In genomic region chr17:23791079-23791357, GRCm38 (mm10) we compare ENCODE assay signal across 8 mouse cellular contexts. TPM values are rescaled to one million over a fixed set of nuclear protein-coding genes. Genes with fewer than 3 reads are reported as not detected.
DNase-seq lines count a peak whose midpoint lies in the region; ATAC-seq and TF ChIP-seq lines count a peak whose summit lies in the region.

No protein-coding gene starts in this region.

- 50% methylated on average over 2 of the region's 2 CpGs for WGBS in kidney, embryonic 15.5 days
- 57% methylated on average over 2 of the region's 2 CpGs for WGBS in embryonic facial prominence, embryonic 10.5 days
- WGBS in midbrain, postnatal 0 days = 25% methylated on average over 2 of the region's 2 CpGs

- peak overlapping the region; percentile 72; the same call in 1 of the 2 replicates for H3K9ac ChIP-seq in kidney, embryonic 15.5 days
- H3K9ac ChIP-seq in midbrain, postnatal 0 days (replicated peaks; ENCODE audit: low read length, poor library complexity, severe bottlenecking) = peak overlapping the region; percentile 61; the same call in 1 of the 2 replicates

- no peaks in the 10 kb centered on the region for H3K9me3 ChIP-seq in kidney, embryonic 15.5 days (replicated peaks)
- H3K9me3 ChIP-seq in embryonic facial prominence, embryonic 10.5 days = no peaks in the 10 kb centered on the region
- H3K9me3 ChIP-seq in midbrain, postnatal 0 days (ENCODE audit: low read length) = no peaks in the 10 kb centered on the region

- peak overlapping the region; percentile 81 for H3K27ac ChIP-seq in kidney, embryonic 15.5 days
- peak overlapping the region; percentile 97 for H3K27ac ChIP-seq in embryonic facial prominence, embryonic 10.5 days (replicated peaks)
- H3K27ac ChIP-seq in midbrain, postnatal 0 days (ENCODE audit: low read depth, low read length) = peak overlapping the region; percentile 94

- no peak for TF ChIP-seq CTCF in midbrain, postnatal 0 days (IDR thresholded peaks at IDR 0.05)

- no peaks in the 10 kb centered on the region for H3K27me3 ChIP-seq in kidney, embryonic 15.5 days
- H3K27me3 ChIP-seq in embryonic facial prominence, embryonic 10.5 days (replicated peaks; ENCODE audit: low read depth, poor library complexity, severe bottlenecking) = no peaks in the 10 kb centered on the region
- no peaks in the 10 kb centered on the region for H3K27me3 ChIP-seq in midbrain, postnatal 0 days (ENCODE audit: insufficient read depth, low read length)

- H3K4me3 ChIP-seq in kidney, embryonic 15.5 days (replicated peaks) = peak overlapping the region; percentile 54
- H3K4me3 ChIP-seq in embryonic facial prominence, embryonic 10.5 days = peak overlapping the region; percentile 61
- H3K4me3 ChIP-seq in midbrain, postnatal 0 days (ENCODE audit: low read depth, low read length) = peak overlapping the region; percentile 38

- no peaks in the 10 kb centered on the region for H3K36me3 ChIP-seq in kidney, embryonic 15.5 days
- H3K36me3 ChIP-seq in embryonic facial prominence, embryonic 10.5 days (replicated peaks) = 0 out of 2 replicates have a peak, but pooled peaks cover 6% of the 10 kb centered on the region
- H3K36me3 ChIP-seq in midbrain, postnatal 0 days (ENCODE audit: insufficient read depth, low read length) = no peaks in the 10 kb centered on the region

- no peak for DNase-seq in kidney, postnatal 14 days
- no peak for DNase-seq in embryonic facial prominence, embryonic 10.5 days (ENCODE audit: low spot score)
- DNase-seq in induced T-regulatory cell, adult 2 months (ENCODE audit: low read depth) = peak; percentile 57
- DNase-seq in midbrain, postnatal 0 days (ENCODE audit: low spot score) = no peak
- no peak for DNase-seq in natural killer cell, adult 2 months (ENCODE audit: low spot score in 2 of 2)
- DNase-seq in testis, postnatal 10 days (ENCODE audit: low spot score) = no peak
- no peak for DNase-seq in adrenal gland, adult 18-20 months (ENCODE audit: low spot score in 2 of 2)

- peak; percentile 23; the same call in 1 of the 2 replicates for ATAC-seq in kidney, embryonic 15.5 days (replicated peaks; ENCODE audit: low FRiP score)
- ATAC-seq in midbrain, postnatal 0 days (ENCODE audit: low FRiP score) = no peak

- H3K4me2 ChIP-seq in kidney, embryonic 15.5 days = peak overlapping the region; percentile 70
- peak overlapping the region; percentile 67 for H3K4me2 ChIP-seq in midbrain, postnatal 0 days (ENCODE audit: low read depth, low read length, poor library complexity, severe bottlenecking)

- peaks cover 26% of the 10 kb centered on the region for H3K4me1 ChIP-seq in kidney, embryonic 15.5 days
- H3K4me1 ChIP-seq in embryonic facial prominence, embryonic 10.5 days = peaks cover 32% of the 10 kb centered on the region
- H3K4me1 ChIP-seq in midbrain, postnatal 0 days (ENCODE audit: insufficient read depth, low read length) = no peaks in the 10 kb centered on the region

RNA-seq across cellular contexts. Expression of gene Srrm2, which starts 0.7 kb away (rescaled TPM):
- 496 and 536 TPM in 2 replicates for polyA plus RNA-seq in kidney, embryonic 15.5 days (2015; fragmentation: Nextera tagmentation; extraction: Ambion mirVana)
- polyA plus RNA-seq in embryonic facial prominence, embryonic 10.5 days (2016; fragmentation: Nextera tagmentation; extraction: Ambion mirVana) = 511 and 516 TPM in 2 replicates
- 162 and 196 TPM in 2 replicates for total RNA-seq in midbrain, postnatal 0 days (2014; rRNA removed)
- polyA plus RNA-seq in midbrain, postnatal 0 days (2015; fragmentation: Nextera tagmentation; extraction: Ambion mirVana) = 351 and 443 TPM in 2 replicates
- 100 to 1,000 TPM; 480 to 746 TPM for total RNA-seq in adrenal gland, adult 18-20 months (2021)

RNA-seq across cellular contexts. Expression of gene Flywch2, which starts 5.1 kb away (rescaled TPM):
- 35.0 and 37.4 TPM in 2 replicates for polyA plus RNA-seq in kidney, embryonic 15.5 days (2015; fragmentation: Nextera tagmentation; extraction: Ambion mirVana)
- polyA plus RNA-seq in embryonic facial prominence, embryonic 10.5 days (2016; fragmentation: Nextera tagmentation; extraction: Ambion mirVana) = 35.4 and 41.3 TPM in 2 replicates
- 94.8 and 96.5 TPM in 2 replicates for total RNA-seq in midbrain, postnatal 0 days (2014; rRNA removed)
- 128 and 133 TPM in 2 replicates for polyA plus RNA-seq in midbrain, postnatal 0 days (2015; fragmentation: Nextera tagmentation; extraction: Ambion mirVana)
- total RNA-seq in adrenal gland, adult 18-20 months (2021) = 10 to 100 TPM in 1 of 2 experiments, 1 to 10 TPM in 1; 8.2 to 10.9 TPM

RNA-seq across cellular contexts. Expression of gene Flywch1, which starts 19.6 kb away (rescaled TPM):
- polyA plus RNA-seq in kidney, embryonic 15.5 days (2015; fragmentation: Nextera tagmentation; extraction: Ambion mirVana) = 89.5 and 91.0 TPM in 2 replicates
- 168 and 178 TPM in 2 replicates for polyA plus RNA-seq in embryonic facial prominence, embryonic 10.5 days (2016; fragmentation: Nextera tagmentation; extraction: Ambion mirVana)
- 248 and 253 TPM in 2 replicates for total RNA-seq in midbrain, postnatal 0 days (2014; rRNA removed)
- polyA plus RNA-seq in midbrain, postnatal 0 days (2015; fragmentation: Nextera tagmentation; extraction: Ambion mirVana) = 188 TPM in 2 replicates
- total RNA-seq in adrenal gland, adult 18-20 months (2021) = 10 to 100 TPM; 72.5 to 89.3 TPM

RNA-seq across cellular contexts. Expression of gene Elob, which starts 37.9 kb away (rescaled TPM):
- 999 and 1,052 TPM in 2 replicates for polyA plus RNA-seq in kidney, embryonic 15.5 days (2015; fragmentation: Nextera tagmentation; extraction: Ambion mirVana)
- polyA plus RNA-seq in embryonic facial prominence, embryonic 10.5 days (2016; fragmentation: Nextera tagmentation; extraction: Ambion mirVana) = 1,075 and 1,103 TPM in 2 replicates
- 1,027 and 1,129 TPM in 2 replicates for total RNA-seq in midbrain, postnatal 0 days (2014; rRNA removed)
- 1,525 and 1,526 TPM in 2 replicates for polyA plus RNA-seq in midbrain, postnatal 0 days (2015; fragmentation: Nextera tagmentation; extraction: Ambion mirVana)
- 100 to 1,000 TPM; 352 to 413 TPM for total RNA-seq in adrenal gland, adult 18-20 months (2021)

RNA-seq across cellular contexts. Expression of gene Prss33, which starts 44.8 kb away (rescaled TPM):
- 0.18 TPM in 1 of 2 replicates, not detected in the other for polyA plus RNA-seq in kidney, embryonic 15.5 days (2015; fragmentation: Nextera tagmentation; extraction: Ambion mirVana)
- polyA plus RNA-seq in embryonic facial prominence, embryonic 10.5 days (2016; fragmentation: Nextera tagmentation; extraction: Ambion mirVana) = 0.21 TPM in 1 of 2 replicates, not detected in the other
- not detected in 2 replicates for total RNA-seq in midbrain, postnatal 0 days (2014; rRNA removed)
- polyA plus RNA-seq in midbrain, postnatal 0 days (2015; fragmentation: Nextera tagmentation; extraction: Ambion mirVana) = 0.17 TPM in 1 of 2 replicates, not detected in the other
- not detected for total RNA-seq in adrenal gland, adult 18-20 months (2021)
